Mouse (Mus musculus) liver, embryonic 14.5 days (tissue): ENCODE measurements around the gene Ncaph. TPM values are rescaled to one million over a fixed set of nuclear protein-coding genes. Genes with fewer than 3 reads are reported as not detected.

Experiments used
- ATAC-seq: fragments of 200-750 bp; cut with Nextera tagmentation; 2 replicates; pipeline ENCODE4 v1.8.0; 2017; ENCODE audit warnings: moderate number of reproducible peaks, mild to moderate bottlenecking, moderate library complexity; ENCODE audit not compliant: insufficient read depth
- DNase-seq, 3 experiments: peaks; one replicate each; pipeline ENCODE4 v3.0.0-alpha.2; 2012 to 2013; ENCODE audit warnings: low read depth in 3 of 3, low spot score in 3 of 3
- H3K27ac ChIP-seq: fragments of 300-500 bp; sonication (generic); 2 replicates; pipeline ENCODE4 v1.5.1; 2014; ENCODE audit warnings: moderate library complexity, mild to moderate bottlenecking, control low read depth, inconsistent platforms
- H3K27me3 ChIP-seq: fragments of 300-500 bp; sonication (generic); 2 replicates; pipeline ENCODE4 v1.6.1; 2014; ENCODE audit warnings: mild to moderate bottlenecking, low read length, moderate library complexity; ENCODE audit not compliant: control insufficient read depth, insufficient read depth
- H3K36me3 ChIP-seq: fragments of 300-500 bp; sonication (generic); replicated peaks from 2 replicates; pipeline ENCODE4 v1.6.1; 2014; ENCODE audit warnings: low read depth; ENCODE audit not compliant: control insufficient read depth, insufficient read depth
- H3K4me1 ChIP-seq, 2 experiments: fragments of 200-500 bp in 1 of 2; fragments of 300-500 bp in 1 of 2; sonication (generic) in 1 of 2; replicated peaks; 2 replicates each; pipeline ENCODE4 v1.6.1; 2012 to 2014; ENCODE audit warnings: antibody characterized with exemption in 1 of 2, inconsistent platforms in 1 of 2, low read length in 1 of 2; ENCODE audit not compliant: control insufficient read depth in 2 of 2, insufficient read depth in 2 of 2
- H3K4me2 ChIP-seq: fragments of 300-500 bp; sonication (generic); 2 replicates; pipeline ENCODE4 v1.6.1; 2014; ENCODE audit warnings: low read depth, mild to moderate bottlenecking, control low read depth, moderate library complexity
- H3K4me3 ChIP-seq, 2 experiments: fragments of 200-500 bp in 1 of 2; fragments of 300-500 bp in 1 of 2; sonication (generic) in 1 of 2; 2 replicates each; pipeline ENCODE4 v1.5.1; 2012 to 2014; ENCODE audit warnings: low read depth in 2 of 2, low read length in 2 of 2, mild to moderate bottlenecking in 2 of 2, control low read depth in 1 of 2, inconsistent platforms in 1 of 2, moderate library complexity in 1 of 2; ENCODE audit not compliant: insufficient read depth in 1 of 2
- H3K9ac ChIP-seq: fragments of 300-500 bp; sonication (generic); replicated peaks from 2 replicates; pipeline ENCODE4 v1.6.1; 2014; ENCODE audit warnings: mild to moderate bottlenecking, control low read depth, moderate library complexity
- H3K9me3 ChIP-seq: fragments of 300-500 bp; sonication (generic); 2 replicates; pipeline ENCODE4 v1.6.1; 2016; ENCODE audit warnings: low read length, mixed read lengths; ENCODE audit not compliant: control insufficient read depth
- CTCF ChIP-seq: IDR thresholded peaks from 2 replicates; pipeline ENCODE4 v1.5.1; 2016; ENCODE audit warnings: antibody characterized with exemption, low read depth, control low read depth
- EP300 ChIP-seq: IDR thresholded peaks from 2 replicates; pipeline ENCODE4 v1.6.1; 2016; ENCODE audit warnings: antibody characterized with exemption, low read depth
- WGBS: fragments of 180-500 bp; shearing (Covaris S2); extraction: QIAGEN DNeasy Blood & Tissue Kit; methylation state at CpG from one replicate; pipeline ENCODE4 v1.1.7; 2014; ENCODE audit not compliant: insufficient replicate concordance; 5-methylcytosine and 5-hydroxymethylcytosine counted together
- polyA plus RNA-seq, 2 experiments: library from polyadenylated mRNA; depleted of rRNA in 1 of 2; stranded (reverse) in 1 of 2; unstranded in 1 of 2; fragments of >200 nt; fragmentation: Nextera tagmentation in 1 of 2; extraction: Ambion mirVana in 1 of 2; gene quantifications; 2 replicates each; pipeline versions ENCODE4 v1.2.1 to v1.2.3; 2012 to 2014

Gene Ncaph
- polyA plus RNA-seq, 2 experiments: 33.9 to 58.4 TPM

DNA sequence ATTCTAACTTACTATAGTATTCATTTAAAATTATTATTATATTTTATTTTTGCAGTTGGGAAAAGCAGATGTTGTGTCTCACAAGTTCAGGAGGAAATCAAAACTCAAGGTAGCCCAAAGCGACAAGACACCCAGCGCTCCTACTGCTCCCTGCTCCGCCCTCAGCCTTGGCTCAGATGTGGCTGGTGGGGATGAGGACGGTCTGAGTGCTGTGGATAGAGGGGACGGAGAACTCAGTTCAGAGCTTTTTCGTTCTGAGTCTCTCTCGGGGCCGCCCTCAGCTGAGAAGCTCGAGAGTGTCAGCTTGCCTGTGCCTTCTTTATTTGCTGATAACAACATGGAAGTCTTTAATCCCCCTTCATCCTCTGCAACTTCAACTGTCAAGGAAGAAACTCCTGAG, 72.3 kb downstream of the Ncaph start:
- H3K4me3 ChIP-seq: no peak overlapping the region
- H3K27me3 ChIP-seq: no peaks in the 10 kb centered on the region
- WGBS: 83% methylated on average over 9 of the region's 9 CpGs
- DNase-seq (no peak), ATAC-seq (no peak)
- H3K4me1 ChIP-seq: no peaks in the 10 kb centered on the region
- H3K4me2 ChIP-seq: no peak overlapping the region
- H3K27ac ChIP-seq: no peak overlapping the region
- no peak for TF ChIP-seq CTCF
- no peak for TF ChIP-seq EP300
- no peaks in the 10 kb centered on the region for H3K9me3 ChIP-seq
- H3K9ac ChIP-seq: no peak overlapping the region
- H3K36me3 ChIP-seq: peaks cover 16% of the 10 kb centered on the region

Other genes with a start within 250 kb of the Ncaph start
- 8.7 and 10.9 TPM in 2 replicates for gene Sppl2a, start 200.7 kb downstream of the Ncaph start, polyA plus RNA-seq (2012; rRNA removed)
- 25.5 and 27.3 TPM in 2 replicates for gene Sppl2a, start 200.7 kb downstream of the Ncaph start, polyA plus RNA-seq (2014; fragmentation: Nextera tagmentation; extraction: Ambion mirVana)
- 1.6 and 2.4 TPM in 2 replicates for gene Ap4e1, start 125.2 kb downstream of the Ncaph start, polyA plus RNA-seq (2012; rRNA removed)
- gene Ap4e1, start 125.2 kb downstream of the Ncaph start, polyA plus RNA-seq (2014; fragmentation: Nextera tagmentation; extraction: Ambion mirVana): 4.1 and 4.2 TPM in 2 replicates
- 15.3 and 25.1 TPM in 2 replicates for gene Blvra, start 63.3 kb downstream of the Ncaph start, polyA plus RNA-seq (2012; rRNA removed)
- 63.7 and 65.1 TPM in 2 replicates for gene Blvra, start 63.3 kb downstream of the Ncaph start, polyA plus RNA-seq (2014; fragmentation: Nextera tagmentation; extraction: Ambion mirVana)
- 7.3 and 8.0 TPM in 2 replicates for gene Itpripl1, start 9.5 kb upstream of the Ncaph start, polyA plus RNA-seq (2012; rRNA removed)
- 17.7 and 19.9 TPM in 2 replicates for gene Itpripl1, start 9.5 kb upstream of the Ncaph start, polyA plus RNA-seq (2014; fragmentation: Nextera tagmentation; extraction: Ambion mirVana)
- 0.23 and 0.57 TPM in 2 replicates for gene 1810024B03Rik, start 74.3 kb upstream of the Ncaph start, polyA plus RNA-seq (2012; rRNA removed)
- gene 1810024B03Rik, start 74.3 kb upstream of the Ncaph start, polyA plus RNA-seq (2014; fragmentation: Nextera tagmentation; extraction: Ambion mirVana): 0.81 and 0.96 TPM in 2 replicates
- gene Snrnp200, start 74.4 kb upstream of the Ncaph start, polyA plus RNA-seq (2012; rRNA removed): 18.2 and 27.5 TPM in 2 replicates
- gene Snrnp200, start 74.4 kb upstream of the Ncaph start, polyA plus RNA-seq (2014; fragmentation: Nextera tagmentation; extraction: Ambion mirVana): 28.1 and 33.3 TPM in 2 replicates
- gene Ciao1, start 113.9 kb upstream of the Ncaph start, polyA plus RNA-seq (2012; rRNA removed): 23.2 and 29.1 TPM in 2 replicates
- 38.3 and 42.3 TPM in 2 replicates for gene Ciao1, start 113.9 kb upstream of the Ncaph start, polyA plus RNA-seq (2014; fragmentation: Nextera tagmentation; extraction: Ambion mirVana)
- 8.4 and 11.7 TPM in 2 replicates for gene Tmem127, start 114.0 kb upstream of the Ncaph start, polyA plus RNA-seq (2012; rRNA removed)
- gene Tmem127, start 114.0 kb upstream of the Ncaph start, polyA plus RNA-seq (2014; fragmentation: Nextera tagmentation; extraction: Ambion mirVana): 7.4 and 9.2 TPM in 2 replicates
- gene Stard7, start 136.3 kb upstream of the Ncaph start, polyA plus RNA-seq (2012; rRNA removed): 23.3 and 29.8 TPM in 2 replicates
- gene Stard7, start 136.3 kb upstream of the Ncaph start, polyA plus RNA-seq (2014; fragmentation: Nextera tagmentation; extraction: Ambion mirVana): 42.0 and 51.9 TPM in 2 replicates
- 1.1 and 1.8 TPM in 2 replicates for gene Dusp2, start 202.2 kb upstream of the Ncaph start, polyA plus RNA-seq (2012; rRNA removed)
- gene Dusp2, start 202.2 kb upstream of the Ncaph start, polyA plus RNA-seq (2014; fragmentation: Nextera tagmentation; extraction: Ambion mirVana): 1.5 and 1.7 TPM in 2 replicates
- not detected in 2 replicates for gene Astl, start 204.7 kb upstream of the Ncaph start, polyA plus RNA-seq (2012; rRNA removed)
- gene Astl, start 204.7 kb upstream of the Ncaph start, polyA plus RNA-seq (2014; fragmentation: Nextera tagmentation; extraction: Ambion mirVana): not detected in 2 replicates
- gene Adra2b, start 229.3 kb upstream of the Ncaph start, polyA plus RNA-seq (2012; rRNA removed): 12.4 and 13.2 TPM in 2 replicates
- gene Adra2b, start 229.3 kb upstream of the Ncaph start, polyA plus RNA-seq (2014; fragmentation: Nextera tagmentation; extraction: Ambion mirVana): 20.0 and 24.4 TPM in 2 replicates